Mouse (Mus musculus) midbrain, embryonic 15.5 days (tissue): ENCODE measurements around the gene Ttll2. TPM values are rescaled to one million over a fixed set of nuclear protein-coding genes. Genes with fewer than 3 reads are reported as not detected.
"Not testable (repeated sequence)": the region's sequence is repeated elsewhere in the genome, so short reads cannot be mapped to it uniquely, and the experiment has no call there.

Source experiments
- ATAC-seq: fragments of 200-750 bp; cut with Nextera tagmentation; replicated peaks from 2 replicates; pipeline ENCODE4 v1.8.0; 2017; ENCODE audit warnings: moderate TSS enrichment
- H3K27ac ChIP-seq: fragments of 300-500 bp; sonication (generic); 2 replicates; pipeline ENCODE4 v1.5.1; 2015; ENCODE audit warnings: mild to moderate bottlenecking, inconsistent platforms
- H3K27me3 ChIP-seq: fragments of 300-500 bp; sonication (generic); replicated peaks from 2 replicates; pipeline ENCODE4 v1.6.1; 2015; ENCODE audit warnings: inconsistent platforms
- H3K36me3 ChIP-seq: fragments of 300-500 bp; sonication (generic); replicated peaks from 2 replicates; pipeline ENCODE4 v1.6.1; 2015; ENCODE audit warnings: inconsistent platforms
- H3K4me1 ChIP-seq: fragments of 300-500 bp; sonication (generic); 2 replicates; pipeline ENCODE4 v1.6.1; 2015; ENCODE audit warnings: inconsistent platforms
- H3K4me2 ChIP-seq: fragments of 300-500 bp; sonication (generic); 2 replicates; pipeline ENCODE4 v1.6.1; 2015; ENCODE audit warnings: inconsistent platforms, mild to moderate bottlenecking, moderate library complexity
- H3K4me3 ChIP-seq: fragments of 300-500 bp; sonication (generic); 2 replicates; pipeline ENCODE4 v1.5.1; 2015; ENCODE audit warnings: mild to moderate bottlenecking, inconsistent platforms
- H3K9ac ChIP-seq: fragments of 300-500 bp; sonication (generic); 2 replicates; pipeline ENCODE4 v1.6.1; 2015; ENCODE audit warnings: mild to moderate bottlenecking, inconsistent platforms
- H3K9me3 ChIP-seq: fragments of 300-500 bp; sonication (generic); 2 replicates; pipeline ENCODE4 v1.6.1; 2016; ENCODE audit warnings: inconsistent platforms
- whole genome bisulfite sequencing: fragments of 180-500 bp; shearing (Covaris S2); methylation state at CpG from one replicate; pipeline ENCODE4 v1.1.7; 2015; ENCODE audit warnings: mixed read lengths; 5-methylcytosine and 5-hydroxymethylcytosine counted together
- polyA plus RNA-seq: library from polyadenylated mRNA; unstranded; fragments of >200 nt; fragmentation: Nextera tagmentation; extraction: Ambion mirVana; gene quantifications from 2 replicates; pipeline ENCODE4 v1.2.1, GENCODE M21; 2015

The Ttll2 gene
- polyA plus RNA-seq, 1 experiment from 2014 or later, result not detected

DNA sequence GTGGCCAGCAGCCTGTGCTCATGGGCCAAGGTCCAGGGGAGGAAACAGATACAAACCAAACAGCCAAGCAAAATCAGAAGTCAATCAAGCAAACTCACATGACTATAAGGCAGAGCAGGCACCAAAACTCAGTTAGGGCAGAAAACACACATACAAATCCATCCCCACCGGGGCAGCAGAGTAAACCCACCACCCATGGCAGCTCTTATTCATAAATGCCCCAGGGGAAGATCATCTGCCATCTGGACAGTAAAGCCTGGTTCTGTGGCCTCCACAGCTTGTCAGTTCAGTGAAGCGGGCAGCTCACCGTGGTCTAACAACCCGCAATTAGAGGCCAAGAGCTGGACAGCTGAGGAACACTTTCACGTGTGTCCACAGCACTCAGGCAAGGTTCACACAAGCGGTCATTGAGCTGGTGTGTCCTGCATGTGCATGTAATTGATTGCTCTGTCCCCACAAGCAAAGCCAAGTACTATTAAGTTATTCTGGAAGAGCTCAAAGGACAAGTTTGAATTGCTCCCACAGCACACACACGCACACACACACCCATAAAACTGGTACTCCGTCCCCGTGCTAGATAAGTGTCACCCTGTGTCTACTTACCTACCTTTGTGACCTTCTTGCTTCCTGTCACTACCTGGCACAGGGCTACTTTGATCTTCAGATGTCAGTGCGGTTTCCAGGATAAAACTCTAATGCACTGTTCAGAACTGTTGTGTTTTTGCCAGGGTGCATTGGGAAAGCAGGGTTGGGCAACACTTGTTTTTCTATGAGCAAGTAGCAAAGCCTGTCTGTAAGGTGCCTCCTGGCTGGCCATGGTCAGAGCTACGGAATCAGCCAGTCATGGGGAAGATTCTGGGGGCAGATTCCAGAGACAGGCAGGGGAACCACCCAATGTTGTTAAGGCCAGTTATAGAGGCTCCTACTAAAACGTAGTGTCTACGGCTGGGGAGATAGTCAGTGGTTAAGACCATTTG, 31.0 kb upstream of the Ttll2 start:
- H3K9ac ChIP-seq, ATAC-seq, H3K4me3 ChIP-seq, H3K9me3 ChIP-seq, H3K4me2 ChIP-seq, H3K27ac ChIP-seq, H3K27me3 ChIP-seq, H3K36me3 ChIP-seq, H3K4me1 ChIP-seq: not testable (repeated sequence)
- WGBS, result 83% methylated on average over 12 of the region's 13 CpGs

DNA sequence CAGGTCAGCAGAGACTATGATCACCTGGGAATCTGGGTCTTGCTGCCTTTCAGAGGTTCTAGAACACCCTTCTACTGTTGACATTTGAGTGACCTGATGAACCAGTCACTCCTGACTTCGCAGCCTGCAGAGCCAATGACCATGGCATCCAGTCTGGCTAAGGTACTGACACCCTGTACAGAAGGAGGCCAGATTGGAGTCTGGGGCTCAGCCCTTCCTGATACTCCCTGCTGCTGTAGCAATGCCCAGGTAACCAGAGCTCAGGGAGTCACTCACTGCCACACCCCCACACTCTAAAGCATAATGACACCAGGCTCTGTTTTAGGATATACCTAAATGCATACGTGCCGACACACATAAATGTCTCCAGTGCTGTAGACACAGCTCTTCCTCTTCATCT, 30.2 kb upstream of the Ttll2 start:
- not testable (repeated sequence) for H3K27ac ChIP-seq, H3K9ac ChIP-seq, H3K27me3 ChIP-seq, H3K4me3 ChIP-seq, H3K36me3 ChIP-seq, H3K9me3 ChIP-seq, H3K4me1 ChIP-seq, ATAC-seq, H3K4me2 ChIP-seq
- 74% methylated on average over 1 of the region's 3 CpGs for WGBS

DNA sequence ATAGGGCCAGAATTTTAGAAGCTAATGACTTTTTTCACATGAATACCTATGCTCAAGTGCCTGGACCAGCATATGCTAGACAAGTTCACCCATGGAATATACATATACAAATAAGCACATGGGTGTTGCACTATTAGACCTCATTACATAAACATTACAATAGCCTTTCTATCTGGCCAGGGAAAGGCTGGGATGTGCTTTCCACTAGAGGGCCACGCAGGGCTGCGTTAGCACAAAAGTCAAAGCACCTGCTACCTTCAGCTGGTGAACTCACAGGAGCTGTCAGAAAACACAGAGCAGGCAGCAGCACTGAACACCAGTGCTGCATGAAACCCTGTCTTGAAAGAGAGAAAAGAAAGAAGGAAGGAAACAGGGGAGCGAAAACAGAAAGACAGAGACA, 25.4 kb upstream of the Ttll2 start:
- ATAC-seq, result peak; percentile 49; the same call in 1 of the 2 replicates
- H3K27me3 ChIP-seq, H3K4me2 ChIP-seq, H3K9ac ChIP-seq, H3K27ac ChIP-seq, H3K4me1 ChIP-seq, H3K36me3 ChIP-seq, H3K4me3 ChIP-seq, H3K9me3 ChIP-seq: not testable (repeated sequence)
- 25% methylated on average over 3 of the region's 3 CpGs for WGBS

DNA sequence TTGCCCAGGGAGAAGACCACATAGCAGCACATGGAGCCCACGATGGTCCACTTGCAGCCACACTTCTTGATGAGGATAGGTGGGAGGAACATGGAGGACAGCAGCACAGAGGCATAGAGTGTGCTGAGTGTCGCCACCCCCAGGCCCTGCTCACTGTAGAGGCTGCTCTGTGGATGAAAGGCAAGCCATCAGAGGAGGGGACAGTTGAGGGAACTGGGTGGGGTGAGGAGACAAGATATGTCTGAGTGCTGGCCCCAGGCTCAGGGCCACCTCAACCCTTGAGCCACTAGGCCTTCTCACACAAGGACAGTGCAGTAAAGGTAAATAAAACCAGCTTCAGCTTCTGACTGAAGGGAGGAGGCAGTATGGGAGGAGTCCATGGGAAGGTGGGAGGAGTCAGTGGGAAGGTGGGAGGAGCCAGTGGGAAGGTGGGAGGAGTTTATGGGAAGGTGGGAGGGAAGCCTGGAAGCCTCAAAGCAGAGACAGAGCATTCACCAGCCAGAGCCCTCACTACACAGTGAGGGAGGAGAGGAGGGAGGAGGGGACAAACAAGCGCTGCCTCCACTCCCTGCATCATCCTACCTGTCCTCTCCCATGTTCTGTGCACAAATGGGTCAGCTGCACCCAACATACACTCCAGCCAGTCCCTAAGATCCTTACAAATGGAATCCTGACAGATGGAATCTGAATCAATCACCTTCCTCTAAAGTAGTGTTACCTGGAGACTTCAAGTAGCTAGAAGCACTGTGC, 24.6 kb upstream of the Ttll2 start:
- ATAC-seq, result peak; percentile 53
- not testable (repeated sequence) for H3K4me3 ChIP-seq
- WGBS, result 92% methylated on average over 1 of the region's 3 CpGs

DNA sequence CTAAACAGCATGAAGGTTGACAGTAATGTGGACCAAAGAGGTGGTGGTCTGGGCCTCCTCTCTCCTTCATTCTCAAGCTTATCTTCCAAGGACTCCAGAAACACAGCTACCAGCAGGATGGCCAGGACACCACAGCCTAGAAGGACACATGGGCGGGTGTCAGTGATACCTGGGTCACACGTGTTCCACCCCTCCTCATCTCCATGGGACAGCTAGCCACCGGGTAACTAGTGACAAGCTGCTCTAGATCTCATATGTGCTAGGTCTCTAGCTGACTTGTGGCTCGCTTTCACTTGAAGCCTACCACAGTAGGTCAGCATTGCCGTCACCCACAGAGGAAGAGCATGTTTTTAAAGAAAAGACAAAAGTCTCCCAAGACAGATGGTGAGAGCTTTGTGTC, 19.4 kb upstream of the Ttll2 start, which contains the start of gene Gm49630:
Gene Gm49630, minus strand, starts transcription at position 101 of the 400 bp plus-strand sequence.
- H3K27me3 ChIP-seq, H3K36me3 ChIP-seq, H3K27ac ChIP-seq, H3K4me3 ChIP-seq, H3K9me3 ChIP-seq, H3K4me2 ChIP-seq, ATAC-seq, H3K9ac ChIP-seq, H3K4me1 ChIP-seq: not testable (repeated sequence)
- WGBS, result 85% methylated on average over 4 of the region's 5 CpGs

More for the DNA sequence above, 24.6 kb upstream of the Ttll2 start:
- not testable (repeated sequence) for H3K4me2 ChIP-seq, H3K27me3 ChIP-seq, H3K27ac ChIP-seq, H3K9me3 ChIP-seq, H3K36me3 ChIP-seq, H3K4me1 ChIP-seq, H3K9ac ChIP-seq

DNA sequence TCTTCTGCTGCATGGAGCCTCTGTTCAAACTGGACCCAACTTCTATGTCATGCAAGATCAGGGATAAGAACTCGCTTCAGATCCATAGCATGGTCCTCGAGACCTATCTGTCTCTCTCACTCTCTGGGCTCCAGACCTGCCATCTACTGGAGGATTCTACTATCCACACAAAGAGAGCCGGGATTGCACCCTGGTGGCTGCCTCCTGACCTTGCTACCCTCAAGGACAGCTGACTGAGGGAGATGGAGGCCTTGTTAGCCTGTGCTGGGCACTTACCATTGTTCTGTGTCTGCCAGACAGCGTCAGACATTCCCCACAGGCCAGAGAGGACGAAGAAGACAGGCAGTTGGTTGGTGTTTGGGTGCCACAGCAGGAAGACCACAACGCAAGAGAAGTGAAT, 16.9 kb upstream of the Ttll2 start:
- not testable (repeated sequence) for H3K4me3 ChIP-seq, ATAC-seq, H3K4me2 ChIP-seq, H3K4me1 ChIP-seq, H3K27ac ChIP-seq, H3K36me3 ChIP-seq, H3K27me3 ChIP-seq, H3K9ac ChIP-seq, H3K9me3 ChIP-seq
- WGBS, result 80% methylated on average over 6 of the region's 6 CpGs

DNA sequence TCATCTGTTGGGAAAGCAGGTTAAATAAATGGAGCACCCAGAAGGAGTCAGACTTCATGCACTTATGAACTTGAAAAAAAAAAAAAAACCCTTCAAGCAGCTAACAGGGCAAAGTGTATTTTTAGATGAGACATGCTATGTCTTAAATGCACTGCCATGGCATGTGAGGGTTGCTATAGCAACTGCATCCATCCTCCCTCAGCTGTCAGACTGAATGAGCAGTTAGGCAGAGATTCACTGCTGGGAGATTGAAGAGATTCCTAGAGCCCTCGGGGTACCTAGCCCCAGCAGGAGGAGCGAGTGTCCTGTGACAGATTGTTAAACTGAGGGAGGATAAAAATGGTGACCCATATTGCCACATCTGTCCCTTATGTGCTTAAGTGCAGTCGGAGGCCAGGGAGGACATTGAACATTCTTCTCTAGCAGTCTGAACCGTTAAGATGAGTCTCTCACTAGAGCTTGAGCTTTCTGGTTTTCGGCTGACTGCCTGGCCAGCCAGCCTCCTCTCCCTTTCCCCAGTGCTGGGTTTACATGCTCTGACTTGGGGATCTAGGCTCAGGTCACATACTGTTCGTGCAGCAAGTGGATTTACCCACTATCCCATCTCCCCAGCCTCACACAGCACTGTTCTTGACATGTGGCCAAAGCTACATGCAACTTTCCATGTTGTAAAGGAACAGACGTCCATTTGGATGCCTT, 14.3 kb upstream of the Ttll2 start:
- 27% methylated on average over 4 of the region's 7 CpGs for WGBS
- H3K36me3 ChIP-seq, H3K4me2 ChIP-seq, H3K4me1 ChIP-seq, H3K9ac ChIP-seq, H3K9me3 ChIP-seq, H3K4me3 ChIP-seq, H3K27me3 ChIP-seq: not testable (repeated sequence)
- peak overlapping the region; percentile 63; the same call in 1 of the 2 replicates for H3K27ac ChIP-seq
- ATAC-seq, result peak; percentile 94

DNA sequence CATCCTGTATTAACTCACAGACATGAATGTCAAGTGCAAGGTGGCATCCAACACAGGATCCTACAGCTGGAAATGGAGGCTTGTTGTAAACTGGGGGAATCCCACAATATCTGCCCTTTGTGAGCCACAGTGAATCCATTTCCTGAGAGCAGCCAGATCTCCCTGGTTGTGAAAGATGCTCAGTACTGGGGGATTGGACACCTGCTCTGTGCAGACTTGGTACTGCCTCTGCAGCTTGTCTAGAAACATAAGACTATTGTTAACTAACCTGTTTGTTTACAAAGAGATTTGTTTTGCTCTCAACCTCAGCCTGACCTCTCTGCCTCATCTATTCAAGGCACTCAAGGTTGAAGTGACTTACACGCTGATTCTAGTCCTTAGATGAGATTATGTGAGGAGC, 13.8 kb upstream of the Ttll2 start:
- peak overlapping the region; percentile 71 for H3K27ac ChIP-seq
- not testable (repeated sequence) for H3K36me3 ChIP-seq, H3K9me3 ChIP-seq, H3K9ac ChIP-seq, H3K4me3 ChIP-seq, H3K4me2 ChIP-seq, H3K27me3 ChIP-seq, H3K4me1 ChIP-seq
- WGBS, result 9% methylated on average over 1 of the region's 1 CpGs
- peak; percentile 52 for ATAC-seq

DNA sequence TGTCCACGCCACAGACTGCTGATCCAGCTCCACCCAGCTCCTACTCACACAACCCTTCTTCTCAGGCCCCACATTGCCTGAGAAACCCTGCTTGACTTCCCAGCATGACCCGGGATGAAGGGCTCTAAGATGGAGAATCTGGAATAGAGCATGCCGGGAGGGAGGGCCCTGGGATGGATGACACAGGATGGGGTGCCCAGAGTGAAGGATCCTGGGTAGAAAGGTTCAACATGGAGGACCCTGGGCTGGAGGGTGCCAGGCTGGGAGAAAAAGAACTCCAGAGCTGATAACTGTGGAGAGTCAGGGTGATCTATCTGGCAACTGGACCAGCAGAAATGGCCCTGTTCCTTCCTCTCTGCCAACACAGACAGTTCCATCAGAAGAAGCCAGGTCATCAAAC, 13.1 kb upstream of the Ttll2 start:
- not testable (repeated sequence) for ATAC-seq, H3K27me3 ChIP-seq, H3K9ac ChIP-seq, H3K27ac ChIP-seq, H3K9me3 ChIP-seq, H3K4me3 ChIP-seq, H3K4me1 ChIP-seq, H3K4me2 ChIP-seq, H3K36me3 ChIP-seq
- 100% methylated on average over 1 of the region's 3 CpGs for WGBS

DNA sequence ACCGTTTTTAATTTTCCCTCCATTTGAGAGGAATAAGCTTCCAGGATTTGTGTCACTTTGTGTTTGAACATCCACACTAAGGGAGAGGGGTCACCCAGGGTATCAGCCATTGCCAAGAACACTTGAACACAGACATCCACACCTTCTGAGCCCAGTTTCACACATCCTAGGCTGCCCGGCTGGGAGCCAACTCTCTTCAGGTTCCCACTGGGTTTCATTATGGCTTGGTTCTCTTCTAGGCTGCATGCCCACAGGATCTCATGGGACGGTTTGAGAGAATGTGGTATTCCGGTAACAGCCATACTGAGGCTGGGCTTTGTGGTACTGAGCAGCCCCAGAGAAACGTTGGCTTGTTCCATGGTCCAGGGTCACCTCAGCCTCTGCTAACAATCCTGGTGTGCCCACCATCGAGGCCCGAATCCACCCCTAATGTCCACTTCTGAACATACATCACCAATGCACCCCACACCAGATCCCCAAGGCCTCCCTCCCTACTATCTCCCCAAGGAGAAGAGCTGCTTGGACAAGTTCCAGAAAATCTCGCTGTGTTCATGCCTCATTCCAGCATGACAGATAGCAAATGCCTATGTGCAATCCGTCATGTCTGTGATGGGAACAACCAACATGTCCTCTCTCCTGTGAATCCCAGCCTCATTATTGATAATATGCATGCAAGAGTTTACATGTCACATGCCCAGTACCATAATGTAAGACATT, 8.4 kb upstream of the Ttll2 start:
- not testable (repeated sequence) for H3K27me3 ChIP-seq, H3K4me1 ChIP-seq, H3K36me3 ChIP-seq, H3K4me2 ChIP-seq, H3K4me3 ChIP-seq, H3K9ac ChIP-seq, H3K9me3 ChIP-seq, ATAC-seq, H3K27ac ChIP-seq
- 87% methylated on average over 9 of the region's 9 CpGs for WGBS

DNA sequence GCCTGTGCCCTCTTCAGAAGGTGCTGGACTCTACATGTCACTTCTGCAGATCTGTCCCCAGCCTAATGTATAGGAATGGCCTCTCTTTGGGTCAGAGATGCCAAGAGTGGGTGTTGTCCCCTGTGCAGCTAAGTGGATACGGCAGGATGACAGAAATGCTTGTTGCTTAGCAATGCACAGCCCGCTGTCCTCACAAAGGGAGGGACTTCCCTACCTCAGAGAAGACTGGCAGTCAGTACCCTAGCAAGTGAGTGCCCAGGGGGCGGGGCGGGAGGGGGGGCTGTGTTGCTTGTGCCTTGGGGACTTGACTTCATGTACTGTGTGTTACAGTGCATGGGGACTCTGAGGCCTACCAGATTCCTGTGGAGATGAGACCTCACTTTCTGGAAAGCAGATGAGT, 7.3 kb upstream of the Ttll2 start:
- not testable (repeated sequence) for H3K9me3 ChIP-seq, H3K27ac ChIP-seq, H3K36me3 ChIP-seq, H3K4me3 ChIP-seq, ATAC-seq, H3K4me1 ChIP-seq, H3K4me2 ChIP-seq, H3K9ac ChIP-seq, H3K27me3 ChIP-seq
- 69% methylated on average over 4 of the region's 4 CpGs for WGBS

DNA sequence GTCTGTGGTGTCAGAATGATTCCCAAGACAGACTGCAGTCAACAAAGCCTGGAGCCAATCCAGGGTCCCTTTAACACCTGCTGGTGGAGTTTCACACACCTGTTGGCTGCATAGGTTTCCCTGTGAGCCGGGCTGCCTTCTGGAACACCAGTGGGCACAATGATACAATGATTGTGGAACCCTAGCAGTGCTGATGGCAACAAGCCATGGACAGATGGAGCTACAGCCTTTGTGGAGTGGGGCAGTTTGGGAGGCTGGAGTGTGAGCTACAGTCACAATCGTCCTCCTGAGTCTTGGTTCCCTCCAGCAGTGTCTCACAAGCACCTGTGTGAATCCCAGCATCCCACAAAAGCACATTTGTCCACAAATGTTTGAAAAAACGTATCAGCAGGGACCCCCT, 3.7 kb downstream of the Ttll2 start:
- H3K27me3 ChIP-seq, result not testable (repeated sequence)

More for the DNA sequence above, 3.7 kb downstream of the Ttll2 start:
- WGBS, result 64% methylated on average over 2 of the region's 3 CpGs
- not testable (repeated sequence) for H3K9ac ChIP-seq, ATAC-seq, H3K4me2 ChIP-seq, H3K27ac ChIP-seq, H3K36me3 ChIP-seq, H3K9me3 ChIP-seq, H3K4me3 ChIP-seq, H3K4me1 ChIP-seq
